Mouse (Mus musculus) erythroblast, embryonic 14.5 days (primary cell): ENCODE measurements around the gene Pogz. TPM values are rescaled to one million over a fixed set of nuclear protein-coding genes. Genes with fewer than 3 reads are reported as not detected.

Experiments used
- H3K27me3 ChIP-seq: 2 replicates; pipeline ENCODE4 v1.6.1; 2012; ENCODE audit warnings: inconsistent platforms; ENCODE audit not compliant: control insufficient read depth
- H3K36me3 ChIP-seq: 2 replicates; pipeline ENCODE4 v1.6.1; 2012; ENCODE audit warnings: mild to moderate bottlenecking, inconsistent platforms; ENCODE audit not compliant: control insufficient read depth
- H3K4me1 ChIP-seq: 2 replicates; pipeline ENCODE4 v1.6.1; 2012; ENCODE audit warnings: inconsistent platforms; ENCODE audit not compliant: control insufficient read depth
- H3K4me3 ChIP-seq: replicated peaks from 2 replicates; pipeline ENCODE3; 2012; ENCODE audit warnings: moderate library complexity, mild to moderate bottlenecking, inconsistent platforms
- H3K9me3 ChIP-seq: 2 replicates; pipeline ENCODE4 v1.6.1; 2012; ENCODE audit warnings: low read length, inconsistent platforms, mixed read lengths; ENCODE audit not compliant: control insufficient read depth
- GATA1 ChIP-seq: IDR thresholded peaks from 2 replicates; pipeline ENCODE4 v1.6.1; 2012; ENCODE audit warnings: low read length, inconsistent platforms, mixed read lengths
- TAL1 ChIP-seq: IDR thresholded peaks from 3 replicates; pipeline ENCODE4 v1.6.1; 2012; ENCODE audit warnings: low read length, inconsistent platforms, mixed read lengths
- polyA plus RNA-seq: library from polyadenylated mRNA; stranded (reverse); fragments of >175 nt; gene quantifications from 2 replicates; pipeline ENCODE4 v1.2.3, GENCODE M21; 2012

The Pogz gene
- polyA plus RNA-seq, 1 experiment, result 1.7 TPM

DNA sequence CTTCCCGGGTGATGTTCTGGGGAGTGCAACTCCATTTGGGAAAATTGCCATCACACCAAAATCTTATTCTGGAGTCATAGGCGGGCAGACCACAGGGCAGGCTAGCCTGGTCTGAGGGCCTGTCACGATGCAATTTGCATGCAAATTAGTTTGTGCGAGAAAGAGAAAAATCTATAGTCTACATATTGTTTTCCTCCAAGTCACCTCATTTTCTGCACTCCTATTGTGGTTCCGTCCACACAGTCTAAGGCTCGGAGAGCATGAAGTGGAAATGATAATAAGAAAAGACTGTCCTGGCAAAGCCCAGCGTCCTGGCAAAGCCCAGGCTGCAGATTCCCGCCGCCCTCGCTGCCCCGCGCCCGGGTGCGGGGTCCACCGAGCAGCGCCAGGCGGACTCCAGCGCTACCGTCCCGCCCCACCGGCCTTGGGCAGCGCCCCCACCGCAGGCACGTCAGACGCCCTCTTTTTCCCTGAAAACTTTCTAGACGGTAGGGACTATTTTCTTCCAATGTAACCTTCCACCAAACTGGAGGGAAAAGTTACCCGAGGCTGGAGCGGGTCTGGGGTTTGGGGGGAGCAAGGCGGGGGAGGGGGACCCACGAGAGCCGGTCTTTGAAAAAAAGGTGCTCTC lies 16.2 kb upstream of the Pogz start:
- Histone ChIP-seq H3K36me3 (no peaks in the 10 kb centered on the region), H3K9me3 (no peaks in the 10 kb centered on the region), H3K27me3 (peaks cover 21% of the 10 kb centered on the region), H3K4me1 (peaks cover 5% of the 10 kb centered on the region), H3K4me3 (peak overlapping the region; percentile 51)
- TF ChIP-seq TAL1 (no peak), GATA1 (no peak)

DNA sequence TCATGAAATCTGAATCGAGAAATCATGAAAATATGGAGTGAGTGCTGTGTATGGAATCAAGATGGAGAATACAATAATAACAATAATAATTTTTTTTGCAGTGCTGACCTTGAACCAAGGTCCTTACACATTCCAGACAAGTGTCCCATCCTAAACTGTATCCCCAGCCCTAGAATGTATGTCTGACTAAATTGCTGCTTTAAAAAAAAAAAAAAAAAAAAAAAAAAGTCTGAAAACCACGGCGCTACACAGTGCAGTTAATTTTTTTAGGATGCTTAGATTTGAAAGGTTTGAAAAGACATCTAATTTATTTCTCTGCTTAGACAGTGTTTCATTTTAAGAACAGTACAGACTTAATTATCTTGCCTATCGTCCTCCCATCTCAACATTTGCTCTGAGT lies 15.3 kb upstream of the Pogz start:
- no peaks in the 10 kb centered on the region for H3K9me3 ChIP-seq
- peaks cover 21% of the 10 kb centered on the region for H3K27me3 ChIP-seq
- H3K36me3 ChIP-seq, result no peaks in the 10 kb centered on the region
- peaks cover 5% of the 10 kb centered on the region for H3K4me1 ChIP-seq
- no peak overlapping the region for H3K4me3 ChIP-seq
- TF ChIP-seq TAL1, result no peak
- no peak for TF ChIP-seq GATA1

DNA sequence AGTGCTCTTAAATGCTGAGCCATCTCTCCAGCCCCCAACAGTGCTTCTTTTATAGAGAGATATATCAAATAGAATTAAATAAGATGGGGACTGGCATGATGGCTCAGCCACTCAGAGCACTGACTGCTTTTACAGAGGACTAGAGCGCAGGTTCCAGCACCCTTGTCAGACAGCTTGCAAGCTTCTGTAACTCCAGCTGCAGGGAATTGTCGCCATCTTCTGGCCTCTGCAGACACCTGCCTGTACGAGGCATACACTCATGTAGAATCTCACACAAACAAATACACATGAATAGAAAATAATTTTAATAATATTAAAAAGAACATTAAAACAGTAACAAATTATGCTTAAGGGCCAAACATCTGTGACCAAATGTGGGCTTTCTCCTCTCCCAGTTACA lies 13.3 kb upstream of the Pogz start:
- Histone ChIP-seq H3K36me3 (no peaks in the 10 kb centered on the region), H3K4me3 (no peak overlapping the region), H3K9me3 (no peaks in the 10 kb centered on the region), H3K4me1 (peaks cover 5% of the 10 kb centered on the region), H3K27me3 (peaks cover 21% of the 10 kb centered on the region)
- TF ChIP-seq TAL1 (no peak), GATA1 (no peak)

DNA sequence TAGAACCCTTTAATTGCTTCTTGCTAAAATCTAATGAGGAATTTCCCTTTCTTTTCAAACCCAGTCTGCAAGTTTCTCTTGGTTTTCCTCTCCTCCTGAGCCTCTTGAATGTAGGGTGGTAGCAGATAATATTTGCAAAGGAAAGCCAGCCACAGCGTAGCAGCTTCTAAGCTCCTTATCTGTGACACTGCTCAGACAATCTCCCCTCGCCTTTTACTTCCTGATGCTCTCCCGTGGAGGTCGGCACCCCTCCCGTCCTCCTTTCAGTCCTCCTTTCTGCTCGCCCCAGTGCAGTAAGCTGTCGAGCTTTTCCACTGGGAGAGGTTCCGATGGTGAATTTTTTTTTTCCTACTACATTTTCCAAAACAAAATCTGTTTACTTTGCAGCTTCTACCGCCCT lies 5.3 kb upstream of the Pogz start:
- Histone ChIP-seq H3K9me3 (no peaks in the 10 kb centered on the region; the same call in 1 of the 2 replicates), H3K4me1 (peaks cover 5% of the 10 kb centered on the region), H3K27me3 (peaks cover 3% of the 10 kb centered on the region), H3K36me3 (no peaks in the 10 kb centered on the region), H3K4me3 (no peak overlapping the region)
- no peak for TF ChIP-seq TAL1
- no peak for TF ChIP-seq GATA1

DNA sequence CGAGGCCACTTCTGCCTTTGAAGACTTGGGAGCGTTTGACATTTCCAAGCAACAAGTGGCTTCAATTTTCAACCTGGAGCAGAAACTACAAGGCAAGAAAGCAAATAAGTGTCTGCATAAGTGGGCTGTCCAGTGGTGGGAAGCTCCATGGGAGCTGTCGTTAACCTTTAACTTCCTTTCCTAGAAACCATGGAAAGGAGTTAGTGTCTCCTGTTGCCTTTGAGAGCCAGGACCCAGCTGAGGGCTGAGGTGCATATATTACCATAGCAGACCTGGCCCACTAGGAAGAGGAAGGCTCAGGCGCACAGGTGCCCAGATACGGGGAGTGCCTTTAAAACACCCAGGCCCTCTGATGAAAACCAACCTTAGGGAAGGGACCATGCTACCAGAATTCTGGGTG lies 4.7 kb upstream of the Pogz start:
- Histone ChIP-seq H3K9me3 (no peaks in the 10 kb centered on the region; the same call in 1 of the 2 replicates), H3K27me3 (peaks cover 3% of the 10 kb centered on the region), H3K4me3 (no peak overlapping the region), H3K4me1 (peaks cover 5% of the 10 kb centered on the region), H3K36me3 (no peaks in the 10 kb centered on the region)
- no peak for TF ChIP-seq TAL1
- no peak for TF ChIP-seq GATA1

DNA sequence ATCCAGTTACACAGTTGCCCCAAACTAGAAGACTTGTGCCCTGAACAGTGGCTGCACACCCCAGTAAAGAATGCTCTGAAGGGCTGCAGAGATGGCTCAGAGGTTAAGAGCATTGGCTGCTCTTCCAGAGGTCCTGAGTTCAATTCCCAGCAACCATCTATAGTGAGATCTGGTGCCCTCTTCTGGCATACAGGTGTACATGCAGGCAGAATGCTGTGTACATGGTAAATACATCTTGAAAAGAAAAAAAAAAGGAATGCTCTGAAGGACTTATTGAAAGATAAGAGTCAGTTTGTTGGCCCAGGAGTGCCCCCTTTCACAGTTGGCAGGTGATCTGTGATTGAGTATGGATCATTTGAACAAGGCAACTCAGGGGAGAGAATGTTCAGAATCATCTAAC lies 4.0 kb upstream of the Pogz start:
- peaks cover 3% of the 10 kb centered on the region for H3K27me3 ChIP-seq
- H3K4me3 ChIP-seq, result no peak overlapping the region
- no peak for TF ChIP-seq TAL1
- no peaks in the 10 kb centered on the region for H3K36me3 ChIP-seq
- H3K4me1 ChIP-seq, result peaks cover 9% of the 10 kb centered on the region
- no peaks in the 10 kb centered on the region; the same call in 1 of the 2 replicates for H3K9me3 ChIP-seq

DNA sequence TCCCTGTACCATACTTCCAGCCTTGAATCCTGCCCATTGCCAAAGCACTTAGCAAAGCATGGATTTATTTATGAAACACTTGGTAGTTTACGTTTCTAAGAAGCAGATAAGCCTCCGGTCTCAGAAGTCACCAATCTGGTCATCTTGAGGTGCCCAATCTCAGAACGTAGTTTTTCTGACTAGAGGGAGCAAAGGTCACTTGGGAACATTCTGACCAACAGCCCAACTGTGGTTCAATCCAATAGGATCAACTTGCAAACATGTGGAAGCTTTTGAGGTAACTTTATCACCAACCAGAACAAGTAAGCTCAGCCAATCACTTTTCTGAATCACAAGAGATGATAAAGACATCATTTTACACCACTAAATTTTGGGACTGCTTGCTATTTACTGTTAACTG lies 2.0 kb upstream of the Pogz start:
- Histone ChIP-seq H3K36me3 (peaks cover 3% of the 10 kb centered on the region), H3K27me3 (peaks cover 3% of the 10 kb centered on the region), H3K9me3 (no peaks in the 10 kb centered on the region; the same call in 1 of the 2 replicates), H3K4me1 (peaks cover 24% of the 10 kb centered on the region), H3K4me3 (no peak overlapping the region)
- TF ChIP-seq TAL1 (no peak), GATA1 (no peak)

DNA sequence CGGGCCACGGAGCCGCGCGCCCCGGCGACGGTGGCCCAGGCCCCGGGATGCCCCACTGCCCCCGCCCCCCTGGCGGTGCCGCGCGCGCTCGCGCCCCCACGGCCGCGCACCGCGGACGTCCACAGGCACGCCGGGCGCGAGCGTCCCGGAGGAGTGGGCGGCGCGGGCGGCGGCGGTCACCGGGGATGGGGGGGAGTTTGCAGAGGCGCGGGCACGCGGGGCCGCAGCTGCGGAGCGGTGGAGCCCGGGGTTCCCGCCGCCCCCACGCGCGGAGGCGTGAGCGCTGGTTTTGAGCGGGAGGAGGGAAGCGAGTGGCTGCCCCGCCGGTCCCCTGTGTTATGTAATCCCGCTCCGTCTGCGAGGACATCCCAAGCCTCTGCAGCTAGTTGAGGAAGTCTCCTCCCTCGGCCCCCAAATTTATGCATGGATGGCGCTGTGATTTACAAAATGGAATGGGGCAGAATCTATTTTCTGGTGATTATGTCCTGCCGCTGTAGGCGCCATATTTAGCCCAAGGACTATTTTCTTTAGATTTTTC lies 661 bp downstream of the Pogz start:
- Histone ChIP-seq H3K36me3 (peaks cover 3% of the 10 kb centered on the region), H3K4me3 (peak overlapping the region; percentile 87), H3K27me3 (peaks cover 3% of the 10 kb centered on the region), H3K4me1 (peaks cover 25% of the 10 kb centered on the region), H3K9me3 (no peaks in the 10 kb centered on the region; the same call in 1 of the 2 replicates)
- TF ChIP-seq GATA1 (no peak), TAL1 (no peak)

DNA sequence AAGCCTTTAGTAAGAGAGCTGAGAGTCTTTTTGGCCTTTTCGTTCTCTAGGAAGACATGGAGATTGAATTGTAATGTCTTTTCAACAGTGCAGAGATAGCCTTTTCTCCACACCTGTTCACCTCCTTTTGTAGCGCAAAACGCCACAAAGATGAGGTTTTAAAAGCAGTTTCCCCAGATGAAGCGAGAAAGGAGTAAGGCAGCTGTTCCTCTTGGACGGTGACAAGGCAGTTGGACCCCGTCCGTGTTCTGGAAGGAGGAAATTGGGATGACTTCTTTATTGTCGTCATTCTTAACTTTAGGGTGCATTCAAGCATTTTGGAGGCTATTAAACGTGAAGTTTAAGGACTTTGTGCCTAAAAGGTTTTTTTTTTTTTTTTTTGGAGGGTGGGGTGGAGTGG lies 1.3 kb downstream of the Pogz start:
- TF ChIP-seq TAL1, result no peak
- no peak for TF ChIP-seq GATA1
- Histone ChIP-seq H3K4me3 (peak overlapping the region; percentile 87), H3K27me3 (peaks cover 3% of the 10 kb centered on the region)

DNA sequence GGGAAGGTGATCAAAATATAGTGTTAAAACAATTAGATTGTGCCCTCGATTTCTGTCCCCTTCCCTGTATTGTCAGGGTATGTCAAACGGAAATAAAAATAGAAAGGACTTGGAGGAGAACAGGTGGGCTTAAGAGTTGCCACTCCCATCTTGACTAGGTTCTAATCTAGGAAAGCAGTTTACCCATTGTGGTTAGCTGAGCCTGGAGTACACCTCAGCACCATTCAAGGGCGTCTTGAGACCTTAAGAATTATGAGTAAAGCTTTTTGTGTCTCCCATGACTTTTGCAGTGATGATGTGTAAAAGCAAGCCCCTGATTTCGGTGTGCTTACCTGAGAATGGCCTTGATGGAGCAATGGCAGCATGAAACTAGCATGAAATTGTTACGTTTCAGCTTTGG lies 1.7 kb downstream of the Pogz start:
- TF ChIP-seq TAL1 (no peak), GATA1 (no peak)
- H3K9me3 ChIP-seq, result no peaks in the 10 kb centered on the region; the same call in 1 of the 2 replicates
- H3K27me3 ChIP-seq, result peaks cover 3% of the 10 kb centered on the region
- peaks cover 3% of the 10 kb centered on the region for H3K36me3 ChIP-seq
- peak overlapping the region; percentile 87 for H3K4me3 ChIP-seq
- H3K4me1 ChIP-seq, result peaks cover 29% of the 10 kb centered on the region

More for the DNA sequence above, 1.3 kb downstream of the Pogz start:
- Histone ChIP-seq H3K36me3 (peaks cover 3% of the 10 kb centered on the region), H3K4me1 (peaks cover 25% of the 10 kb centered on the region), H3K9me3 (no peaks in the 10 kb centered on the region; the same call in 1 of the 2 replicates)
